Mouse (Mus musculus) forebrain, embryonic 11.5 days (tissue): ENCODE measurements around the gene Vps26c. TPM values are rescaled to one million over a fixed set of nuclear protein-coding genes. Genes with fewer than 3 reads are reported as not detected.
A peak's percentile ranks its signal among the peaks of the same experiment; 100 is the strongest.

Source experiments
- ATAC-seq: fragments of 200-750 bp; cut with Nextera tagmentation; replicated peaks from 2 replicates; pipeline ENCODE4 v1.8.0; 2017; ENCODE audit warnings: moderate TSS enrichment; ENCODE audit not compliant: low FRiP score
- DNase-seq: peaks from one replicate; pipeline ENCODE4 v3.0.0-alpha.2; 2017; ENCODE audit warnings: low spot score
- H3K27ac ChIP-seq: fragments of 300-500 bp; sonication (generic); 2 replicates; pipeline ENCODE4 v1.5.1; 2014; ENCODE audit warnings: low read depth, low read length
- H3K27me3 ChIP-seq: fragments of 300-500 bp; sonication (generic); 2 replicates; pipeline ENCODE4 v1.6.1; 2014; ENCODE audit warnings: mild to moderate bottlenecking, low read length, mixed read lengths; ENCODE audit not compliant: control insufficient read depth, insufficient read depth
- H3K36me3 ChIP-seq: fragments of 300-500 bp; sonication (generic); 2 replicates; pipeline ENCODE4 v1.6.1; 2014; ENCODE audit warnings: mild to moderate bottlenecking, low read length, moderate library complexity, mixed read lengths; ENCODE audit not compliant: control insufficient read depth, insufficient read depth
- H3K4me1 ChIP-seq: fragments of 300-500 bp; sonication (generic); replicated peaks from 2 replicates; pipeline ENCODE4 v1.6.1; 2014; ENCODE audit warnings: low read length, mixed read lengths; ENCODE audit not compliant: control insufficient read depth, insufficient read depth
- H3K4me2 ChIP-seq: fragments of 300-500 bp; sonication (generic); 2 replicates; pipeline ENCODE4 v1.6.1; 2014; ENCODE audit warnings: low read depth, mild to moderate bottlenecking, low read length, moderate library complexity, mixed read lengths; ENCODE audit not compliant: severe bottlenecking
- H3K4me3 ChIP-seq: fragments of 300-500 bp; sonication (generic); 2 replicates; pipeline ENCODE4 v1.5.1; 2014; ENCODE audit warnings: low read depth, low read length
- H3K9ac ChIP-seq: fragments of 300-500 bp; sonication (generic); 2 replicates; pipeline ENCODE4 v1.6.1; 2014; ENCODE audit warnings: low read length
- H3K9me3 ChIP-seq: fragments of 300-500 bp; sonication (generic); 2 replicates; pipeline ENCODE4 v1.6.1; 2016; ENCODE audit warnings: low read length, mixed read lengths; ENCODE audit not compliant: control insufficient read depth
- WGBS: fragments of 180-500 bp; shearing (Covaris S2); extraction: QIAGEN DNeasy Blood & Tissue Kit; methylation state at CpG from one replicate; pipeline ENCODE4 v1.1.7; 2014; 5-methylcytosine and 5-hydroxymethylcytosine counted together
- polyA plus RNA-seq: library from polyadenylated mRNA; unstranded; fragments of >200 nt; fragmentation: Nextera tagmentation; extraction: Ambion mirVana; gene quantifications from 2 replicates; pipeline ENCODE4 v1.2.1, GENCODE M21; 2014

Vps26c gene
- polyA plus RNA-seq, 1 experiment from 2014 or later: 51.3 TPM

- Histone ChIP-seq H3K27me3 (no peaks in the 10 kb centered on the region), H3K27ac (no peak overlapping the region), H3K4me2 (no peak overlapping the region), H3K36me3 (no peaks in the 10 kb centered on the region), H3K9me3 (no peaks in the 10 kb centered on the region), H3K9ac (no peak overlapping the region), H3K4me3 (no peak overlapping the region), H3K4me1 (no peaks in the 10 kb centered on the region)
- ATAC-seq (no peak), DNase-seq (no peak)
- 79% methylated on average over 7 of the region's 7 CpGs for WGBS
Observed at GRCm38 (mm10) chr16:94536417-94537158, 10.0 kb upstream of the Vps26c start.

GRCm38 (mm10) chr16:94535716-94536115, 9.1 kb upstream of the Vps26c start:
- no peaks in the 10 kb centered on the region for H3K4me1 ChIP-seq
- WGBS: 89% methylated on average over 5 of the region's 5 CpGs
- no peaks in the 10 kb centered on the region for H3K9me3 ChIP-seq
- DNase-seq (no peak), ATAC-seq (no peak)
- no peak overlapping the region for H3K4me3 ChIP-seq
- H3K9ac ChIP-seq: no peak overlapping the region
- H3K27ac ChIP-seq: no peak overlapping the region
- no peaks in the 10 kb centered on the region for H3K36me3 ChIP-seq
- no peaks in the 10 kb centered on the region for H3K27me3 ChIP-seq
- H3K4me2 ChIP-seq: no peak overlapping the region

DNA sequence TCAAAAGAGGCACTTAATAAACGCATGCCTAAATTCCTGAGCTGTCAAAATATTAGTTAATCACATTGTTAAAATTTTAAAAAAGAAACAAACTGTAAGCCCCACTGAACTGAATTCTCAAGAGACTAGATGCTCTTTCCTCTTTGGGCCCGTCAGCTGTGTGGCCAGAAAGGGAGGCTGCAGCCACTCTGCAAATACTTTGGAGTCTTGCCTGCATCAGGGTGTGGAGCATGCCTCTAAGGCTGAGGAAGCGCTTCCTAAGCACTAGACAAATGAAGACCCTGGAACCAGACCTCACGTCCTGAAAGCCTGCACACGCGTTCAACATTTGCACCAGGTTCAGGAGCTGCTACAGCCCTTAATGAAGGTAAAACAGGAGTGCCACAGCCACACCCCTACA, 7.0 kb upstream of the Vps26c start:
- Histone ChIP-seq H3K9me3 (no peaks in the 10 kb centered on the region), H3K27ac (no peak overlapping the region), H3K4me3 (no peak overlapping the region), H3K27me3 (no peaks in the 10 kb centered on the region), H3K4me2 (no peak overlapping the region), H3K36me3 (no peaks in the 10 kb centered on the region), H3K9ac (no peak overlapping the region), H3K4me1 (no peaks in the 10 kb centered on the region)
- no peak for DNase-seq
- ATAC-seq: no peak
- WGBS: 81% methylated on average over 6 of the region's 6 CpGs

DNA sequence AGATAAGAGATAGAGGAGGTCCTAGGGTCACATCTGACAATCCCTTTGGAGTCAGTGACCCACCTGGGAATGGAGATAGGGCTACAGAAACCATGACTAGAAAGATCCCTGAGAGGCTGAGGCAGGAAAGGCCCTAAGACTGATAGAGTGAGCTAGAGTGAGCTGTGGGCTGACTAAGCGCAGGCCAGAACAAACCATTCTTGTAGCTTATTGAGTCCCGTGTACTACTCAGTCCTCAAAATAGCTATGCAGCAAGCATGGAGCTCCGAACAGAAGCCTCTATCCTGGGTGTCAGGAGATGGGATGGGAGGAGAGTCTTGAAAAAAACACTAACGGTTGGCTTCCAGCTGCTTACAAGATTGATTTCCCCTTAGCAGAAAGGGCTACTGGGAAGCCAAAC, 4.6 kb upstream of the Vps26c start:
- DNase-seq (no peak), ATAC-seq (no peak)
- Histone ChIP-seq H3K9me3 (no peaks in the 10 kb centered on the region), H3K27ac (no peak overlapping the region), H3K4me1 (no peaks in the 10 kb centered on the region), H3K4me3 (no peak overlapping the region), H3K4me2 (no peak overlapping the region), H3K27me3 (no peaks in the 10 kb centered on the region), H3K36me3 (no peaks in the 10 kb centered on the region), H3K9ac (no peak overlapping the region)
- 88% methylated on average over 4 of the region's 4 CpGs for WGBS

DNA sequence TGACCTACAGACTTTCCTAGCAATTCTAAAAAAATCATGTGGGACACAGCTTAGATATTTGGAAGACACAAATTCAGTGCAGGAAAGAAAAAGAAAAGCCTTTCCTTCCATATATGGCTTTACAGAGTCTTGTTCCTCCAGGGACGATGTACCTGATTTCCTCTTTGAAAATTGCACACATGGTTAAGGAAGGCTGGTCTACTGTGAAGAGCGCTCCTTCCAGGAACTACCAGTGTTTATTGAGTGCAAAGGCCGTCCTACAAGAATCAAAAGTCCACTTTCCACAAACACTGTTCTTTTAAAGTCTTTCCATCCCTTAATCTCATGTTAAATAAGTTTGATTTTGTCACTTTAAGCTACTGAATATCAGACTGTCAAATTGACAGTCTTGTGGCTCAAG, 916 bp upstream of the Vps26c start:
- H3K4me3 ChIP-seq: peak overlapping the region; percentile 79
- H3K9ac ChIP-seq: peak overlapping the region; percentile 76
- DNase-seq: no peak
- H3K4me2 ChIP-seq: peak overlapping the region; percentile 88
- H3K27ac ChIP-seq: no peak overlapping the region
- H3K27me3 ChIP-seq: no peaks in the 10 kb centered on the region
- WGBS: 75% methylated on average over 3 of the region's 3 CpGs
- ATAC-seq: no peak
- H3K36me3 ChIP-seq: no peaks in the 10 kb centered on the region
- no peaks in the 10 kb centered on the region for H3K9me3 ChIP-seq
- H3K4me1 ChIP-seq: peaks cover 8% of the 10 kb centered on the region

GRCm38 (mm10) chr16:94527152-94527534, 513 bp upstream of the Vps26c start:
- Histone ChIP-seq H3K9ac (peak overlapping the region; percentile 76), H3K4me2 (peak overlapping the region; percentile 88), H3K4me1 (peaks cover 8% of the 10 kb centered on the region), H3K27ac (peak overlapping the region; percentile 82), H3K4me3 (peak overlapping the region; percentile 79), H3K36me3 (no peaks in the 10 kb centered on the region), H3K27me3 (no peaks in the 10 kb centered on the region), H3K9me3 (no peaks in the 10 kb centered on the region)
- WGBS: 12% methylated on average over 13 of the region's 13 CpGs
- no peak for DNase-seq
- ATAC-seq: no peak

DNA sequence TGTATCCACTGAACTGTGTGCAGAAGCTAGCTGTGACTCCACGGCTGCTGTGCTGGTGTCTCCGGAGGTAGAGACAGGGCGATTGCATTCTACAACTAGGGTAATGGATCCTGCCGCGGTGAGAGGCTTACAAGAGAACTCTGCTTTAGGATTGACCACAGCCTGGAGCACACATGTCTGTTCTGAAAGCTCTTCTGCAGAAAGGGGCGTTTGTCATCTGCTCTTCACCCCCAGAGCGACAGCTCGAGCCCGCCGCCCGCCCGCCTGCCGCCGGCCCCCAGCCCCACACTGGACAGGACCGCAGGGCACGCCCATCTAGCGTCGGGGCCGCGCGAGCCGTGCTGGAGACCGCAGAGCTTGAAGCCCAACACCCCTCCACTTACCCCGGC, 681 bp downstream of the Vps26c start:
- under 1% methylated on average over 23 of the region's 24 CpGs for WGBS
- peak; percentile 76 for ATAC-seq
- Histone ChIP-seq H3K27ac (peak overlapping the region; percentile 82), H3K27me3 (no peaks in the 10 kb centered on the region), H3K4me2 (peak overlapping the region; percentile 88), H3K9me3 (no peaks in the 10 kb centered on the region), H3K4me1 (peaks cover 8% of the 10 kb centered on the region), H3K36me3 (no peaks in the 10 kb centered on the region), H3K4me3 (peak overlapping the region; percentile 79), H3K9ac (peak overlapping the region; percentile 76)
- peak; percentile 56 for DNase-seq

- no peak for DNase-seq
- Histone ChIP-seq H3K36me3 (no peaks in the 10 kb centered on the region), H3K4me1 (peaks cover 8% of the 10 kb centered on the region), H3K4me2 (no peak overlapping the region), H3K4me3 (no peak overlapping the region), H3K9ac (no peak overlapping the region), H3K9me3 (no peaks in the 10 kb centered on the region), H3K27me3 (no peaks in the 10 kb centered on the region), H3K27ac (no peak overlapping the region)
- 87% methylated on average over 9 of the region's 9 CpGs for WGBS
- no peak for ATAC-seq
Observed at GRCm38 (mm10) chr16:94524691-94525090, 1.9 kb downstream of the Vps26c start.
